Mouse (Mus musculus): ENCODE data around the gene Nsa2. TPM values are rescaled to one million over a fixed set of nuclear protein-coding genes. Genes with fewer than 3 reads are reported as not detected.

Nsa2 gene
- total RNA-seq, 2 experiments from 2014 or later: 38.0 to 41.1 TPM

DNA sequence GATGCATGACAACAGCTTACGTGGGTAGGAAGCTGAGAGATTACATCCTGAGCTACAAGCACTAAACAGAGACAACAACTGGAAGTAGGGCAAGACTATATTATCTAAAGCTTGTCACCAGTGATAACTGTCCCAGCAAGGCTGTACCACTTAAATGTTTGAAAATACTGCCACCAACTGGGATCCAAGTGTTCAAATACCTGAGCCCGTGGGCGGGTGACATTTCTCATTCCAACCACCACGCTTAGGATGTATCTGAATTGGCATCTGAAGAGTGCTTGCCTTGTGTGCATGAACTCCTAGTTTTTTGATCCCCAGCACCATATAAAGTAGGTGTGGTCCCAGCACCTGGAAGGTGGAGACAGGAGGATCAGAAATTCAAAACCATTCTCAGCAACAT lies 42.0 kb downstream of the Nsa2 start:
- peak in 1 of 2 experiments; percentile 11 for DNase-seq (ENCODE audit: low spot score in 2 of 2)
- intact Hi-C loops (cut with DNase I): no loop called here

GRCm38 (mm10) chr13:97088183-97088582 lies 49.6 kb downstream of the Nsa2 start:
- DNase-seq (ENCODE audit: low spot score in 2 of 2): no peak
- intact Hi-C loops (cut with DNase I): no loop called here

GRCm38 (mm10) chr13:97087421-97087820 lies 50.3 kb downstream of the Nsa2 start:
- DNase-seq (ENCODE audit: low spot score in 2 of 2): no peak
- intact Hi-C loops (cut with DNase I): no loop called here

DNA sequence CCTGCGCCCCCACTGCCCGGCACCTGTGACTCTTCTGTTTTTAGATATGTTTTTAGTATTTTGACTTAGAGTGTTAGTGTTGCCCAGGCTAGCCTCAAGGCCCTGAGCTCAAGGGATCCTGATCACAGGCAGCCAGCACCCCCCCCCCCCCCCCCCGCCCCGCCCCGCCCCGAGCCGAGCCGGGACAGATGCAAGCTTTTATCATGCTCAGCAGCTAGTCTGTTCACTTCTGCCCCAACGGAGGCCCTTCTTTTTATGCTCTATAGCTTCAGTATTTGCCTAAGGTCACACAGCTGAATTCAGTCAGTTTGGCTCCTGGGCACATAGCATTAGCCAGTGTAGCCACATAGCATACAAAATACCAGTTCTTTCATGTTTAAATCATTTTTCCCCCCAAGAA lies 51.4 kb downstream of the Nsa2 start:
- intact Hi-C loops (cut with DNase I): no loop called here
- DNase-seq (ENCODE audit: low spot score in 2 of 2): no peak

GRCm38 (mm10) chr13:97082432-97082831 lies 55.3 kb downstream of the Nsa2 start:
- no peak for DNase-seq (ENCODE audit: low spot score in 2 of 2)
- intact Hi-C loops (cut with DNase I): no loop called here

- intact Hi-C loops (cut with DNase I): no loop called here
- DNase-seq (ENCODE audit: low spot score in 2 of 2): no peak
Measured at GRCm38 (mm10) chr13:97080615-97081014, 57.1 kb downstream of the Nsa2 start.

GRCm38 (mm10) chr13:97080201-97080600 lies 57.5 kb downstream of the Nsa2 start:
- DNase-seq (ENCODE audit: low spot score in 2 of 2): no peak
- intact Hi-C loops (cut with DNase I): no loop called here

Other genes with a start within 250 kb of the Nsa2 start
- gene Gcnt4, start 213.2 kb downstream of the Nsa2 start, total RNA-seq (2021): 10 to 100 TPM in 1 of 2 experiments, 1 to 10 TPM in 1; 9.2 to 11.8 TPM
- gene 1700029F12Rik, start 103.6 kb downstream of the Nsa2 start, total RNA-seq (2021): not detected
- gene Fam169a, start 70.7 kb downstream of the Nsa2 start, total RNA-seq (2021): 10 to 100 TPM; 42.6 to 48.6 TPM
- gene Gm6169, start 38.7 kb downstream of the Nsa2 start, total RNA-seq (2021): 1 to 10 TPM in 1 of 2 experiments, not detected in 1; 2.5 TPM
- gene Gfm2, start within 50 bp of the Nsa2 start, total RNA-seq (2021): 10 to 100 TPM; 22.4 to 26.4 TPM
- gene Hexb, start 60.4 kb upstream of the Nsa2 start, total RNA-seq (2021): 100 to 1,000 TPM; 108 to 122 TPM
- 100 to 1,000 TPM; 573 to 716 TPM for gene Enc1, start 103.2 kb upstream of the Nsa2 start, total RNA-seq (2021)